Mouse (Mus musculus) spleen, adult 10 weeks (tissue): ENCODE data around the gene Actn3. TPM values are rescaled to one million over a fixed set of nuclear protein-coding genes. Genes with fewer than 3 reads are reported as not detected.

Experiments
- polyA plus RNA-seq: library from polyadenylated mRNA; stranded (reverse); fragments of 350-450 nt; fragmentation: Illumina TruSeq; extraction: RNeasy Lipid Tissue Mini Kit (QIAGEN cat#74804); gene quantifications from one replicate; pipeline ENCODE4 v1.2.3, GENCODE M21; 2015; ENCODE audit warnings: low replicate concordance; ENCODE audit not compliant: insufficient read depth

The Actn3 gene
- polyA plus RNA-seq = not detected

DNA sequence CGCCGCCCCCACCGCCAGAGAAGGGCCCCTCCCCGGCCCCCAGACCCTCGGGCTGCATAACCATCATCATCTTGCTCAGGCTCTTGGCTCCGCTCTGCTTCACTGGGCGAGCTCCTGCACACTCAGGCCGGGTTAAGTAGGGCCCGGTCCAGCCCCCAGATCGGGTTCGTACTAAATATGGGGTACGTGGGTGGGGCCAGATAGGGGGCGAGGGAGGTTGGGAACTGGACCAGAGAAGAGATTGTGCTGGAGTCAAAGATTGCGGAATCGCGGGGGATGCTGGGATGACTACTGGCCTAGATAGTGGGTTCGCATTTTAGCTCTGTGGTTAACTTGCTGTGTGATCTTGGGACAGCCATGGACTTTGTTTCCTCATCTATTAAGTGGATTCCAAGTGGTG is at the start of gene Actn3:
Gene Actn3 (minus strand): TSS at position 125 of the 400 bp plus-strand sequence.

DNA sequence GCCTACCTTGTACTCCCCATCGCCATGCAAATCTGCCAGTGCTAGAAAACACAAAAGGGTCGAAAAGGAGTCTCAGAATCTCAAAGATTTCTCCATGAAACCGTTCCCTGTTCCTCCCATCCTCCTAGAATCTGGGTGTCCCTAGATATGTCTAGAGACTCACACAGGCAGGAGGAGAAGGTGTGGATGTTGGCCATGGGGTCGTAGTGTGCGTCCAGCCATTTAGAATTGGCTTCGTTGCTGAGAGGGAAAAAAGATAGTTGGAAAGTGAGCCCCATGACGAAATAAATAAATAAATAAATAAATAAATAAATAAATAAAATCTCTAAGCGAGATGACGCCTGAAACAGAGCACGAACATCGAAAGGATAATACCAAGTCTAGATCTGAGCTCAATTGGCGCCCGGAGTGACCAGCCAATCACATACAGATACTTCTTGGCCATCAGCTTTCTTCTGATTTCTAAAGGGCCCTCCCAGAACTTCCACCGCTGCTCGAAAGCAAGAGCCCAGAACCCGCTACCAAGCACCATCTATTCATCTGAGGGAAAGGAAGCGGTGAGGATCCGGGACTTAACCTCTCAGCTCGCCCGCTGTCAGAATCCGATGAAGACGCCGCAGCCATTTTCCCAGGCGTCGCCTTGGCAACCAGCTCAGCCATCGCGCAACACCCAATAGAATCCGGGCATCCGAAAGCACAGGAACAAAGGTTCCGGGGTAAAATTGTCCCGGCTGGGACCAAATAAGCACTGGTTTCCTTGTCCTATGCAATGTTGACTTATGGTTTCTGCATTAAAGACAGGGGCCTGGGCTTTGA is 28.5 kb upstream of the Actn3 start, which contains the start of gene Bbs1:
Gene Bbs1 (minus strand): TSS at position 650 of the 816 bp plus-strand sequence.

DNA sequence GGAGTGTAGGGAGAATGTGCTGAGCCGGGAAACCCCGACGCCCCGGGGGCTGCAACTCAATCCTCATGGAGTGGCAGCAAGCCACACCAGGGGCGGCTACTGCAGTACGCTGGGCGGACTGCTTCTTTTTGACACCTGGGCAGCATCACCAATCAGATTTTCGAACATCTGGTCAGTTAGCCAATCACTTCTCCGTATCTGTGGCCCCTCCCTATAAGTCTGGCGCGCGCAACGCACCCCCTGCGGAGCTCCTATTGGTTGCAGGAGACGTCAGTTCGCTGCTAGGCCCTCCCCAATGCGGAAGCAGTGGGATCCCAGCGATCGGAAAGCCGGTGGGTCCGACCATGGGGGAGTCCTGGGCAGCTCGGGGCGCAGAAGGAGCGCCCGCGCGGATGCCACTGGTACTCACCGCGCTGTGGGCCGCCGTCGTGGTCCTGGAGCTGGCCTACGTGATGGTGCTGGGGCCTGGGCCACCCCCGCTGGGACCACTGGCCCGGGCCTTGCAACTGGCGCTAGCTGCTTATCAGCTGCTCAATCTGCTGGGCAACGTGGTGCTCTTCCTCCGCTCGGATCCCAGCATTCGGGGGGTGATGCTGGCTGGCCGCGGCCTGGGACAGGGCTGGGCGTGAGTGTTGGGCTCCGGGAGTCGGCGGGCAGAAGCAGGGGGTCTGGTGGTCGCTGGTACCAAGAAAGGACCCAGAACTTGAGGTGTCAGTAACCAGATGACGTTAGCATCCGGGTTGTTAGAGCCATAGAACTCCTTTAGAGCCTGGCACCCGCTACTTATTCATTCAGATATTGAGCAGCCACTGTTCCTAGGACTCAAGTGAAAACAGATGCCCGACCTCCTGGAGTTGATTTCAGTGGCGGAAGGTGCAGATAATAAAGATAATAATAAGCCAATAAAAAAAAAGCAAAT is 955 bp upstream of the Actn3 start, which contains the start of gene Zdhhc24:
Gene Zdhhc24 (plus strand): TSS at position 264 of the 919 bp plus-strand sequence.

DNA sequence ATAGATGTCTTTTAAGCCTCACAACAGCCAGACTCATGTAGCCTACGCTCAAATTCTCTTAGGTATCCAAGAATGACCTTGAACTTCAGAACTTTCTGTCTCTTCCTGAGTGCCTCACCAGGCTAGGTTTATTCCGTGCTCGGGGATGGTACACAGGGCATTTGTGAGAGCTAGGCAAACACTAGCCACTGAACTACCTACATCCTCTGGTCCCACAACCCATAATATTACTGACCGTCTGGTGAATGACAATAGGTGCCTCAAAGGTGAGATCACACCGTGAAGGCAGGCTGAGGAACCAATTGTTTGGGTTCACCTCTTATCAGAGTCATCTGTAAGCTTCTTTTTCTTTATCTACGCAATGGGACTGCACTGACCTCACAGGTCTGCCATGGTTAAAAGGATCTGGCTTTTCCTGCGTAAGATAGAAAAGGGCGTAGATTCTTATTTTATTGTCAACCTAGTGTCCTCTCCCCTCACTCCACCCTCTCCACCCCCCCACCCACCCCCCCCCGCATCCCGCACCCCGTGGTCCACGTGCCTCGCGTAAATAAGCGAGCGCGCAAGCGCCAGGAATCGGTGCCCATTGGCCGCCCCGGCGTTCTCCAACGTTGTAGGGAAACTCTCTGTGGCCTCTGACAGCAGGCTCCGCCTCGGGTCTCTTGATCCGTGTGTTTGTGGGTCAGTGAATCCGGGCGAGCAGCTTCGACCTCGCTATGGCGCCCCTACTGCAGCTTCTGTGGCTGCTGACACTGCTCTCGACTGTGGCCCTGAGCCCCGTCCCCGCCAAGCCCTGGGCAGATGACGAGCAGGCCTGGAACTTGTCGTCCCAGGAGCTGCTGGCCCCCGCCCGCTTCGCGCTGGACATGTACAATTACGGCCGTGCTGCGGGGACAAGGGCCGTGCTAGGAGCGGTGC is 22.9 kb downstream of the Actn3 start, which contains the start of gene Ctsf:
Gene Ctsf (plus strand): TSS at position 579 of the 918 bp plus-strand sequence.

DNA sequence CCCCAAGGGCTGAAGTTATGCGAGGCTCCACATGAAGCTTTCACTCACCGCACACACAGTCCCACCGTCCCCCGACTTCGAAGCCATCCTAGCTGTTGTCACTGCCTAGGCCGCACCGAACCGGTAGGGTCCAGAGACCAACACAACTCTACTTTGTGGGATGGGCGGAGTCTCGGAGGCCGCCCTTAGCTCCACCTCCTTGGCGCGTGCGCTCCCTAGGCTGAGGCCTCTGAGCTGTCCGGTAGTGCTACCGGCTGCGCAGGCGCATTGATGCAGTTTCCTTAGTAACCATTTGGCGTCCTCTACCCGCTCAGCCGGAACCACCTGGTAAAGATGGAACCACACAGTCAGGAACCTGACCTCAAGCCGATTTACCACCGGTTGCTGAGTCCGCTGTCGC is 38.6 kb downstream of the Actn3 start, which contains the start of the genes Ccs and Ccdc87:
Gene Ccs (minus strand): TSS at position 184 of the 400 bp plus-strand sequence.
Gene Ccdc87 (plus strand): TSS at position 218 of the 400 bp plus-strand sequence.

Other genes with a start within 250 kb of the Actn3 start
- not detected for gene Gm960, start 179.2 kb downstream of the Actn3 start, polyA plus RNA-seq
- 0.07 TPM for gene Sptbn2, start 166.7 kb downstream of the Actn3 start, polyA plus RNA-seq
- gene Rbm4b, start 121.4 kb downstream of the Actn3 start, polyA plus RNA-seq = 22.5 TPM
- 37.4 TPM for gene Rbm4, start 84.0 kb downstream of the Actn3 start, polyA plus RNA-seq
- 33.4 TPM for gene Gm21992, start 66.3 kb downstream of the Actn3 start, polyA plus RNA-seq
- gene Rbm14, start 66.3 kb downstream of the Actn3 start, polyA plus RNA-seq = 20.5 TPM
- 16.5 TPM for gene Ccs, start 38.6 kb downstream of the Actn3 start, polyA plus RNA-seq
- gene Ccdc87, start 38.5 kb downstream of the Actn3 start, polyA plus RNA-seq = 0.07 TPM
- gene Ctsf, start 22.8 kb downstream of the Actn3 start, polyA plus RNA-seq = 10.2 TPM
- gene Zdhhc24, start 759 bp upstream of the Actn3 start, polyA plus RNA-seq = 17.8 TPM
- 1.2 TPM for gene Bbs1, start 28.7 kb upstream of the Actn3 start, polyA plus RNA-seq
- gene Dpp3, start 50.4 kb upstream of the Actn3 start, polyA plus RNA-seq = 28.7 TPM
- gene Peli3, start 65.2 kb upstream of the Actn3 start, polyA plus RNA-seq = 0.64 TPM
- gene Mrpl11, start 84.2 kb upstream of the Actn3 start, polyA plus RNA-seq = 45.7 TPM
- 0.28 TPM for gene Npas4, start 112.4 kb upstream of the Actn3 start, polyA plus RNA-seq
- 1.3 TPM for gene Slc29a2, start 146.0 kb upstream of the Actn3 start, polyA plus RNA-seq
- 10.3 TPM for gene B4gat1, start 160.9 kb upstream of the Actn3 start, polyA plus RNA-seq
- 0.86 TPM for gene AC124502.3, start 161.0 kb upstream of the Actn3 start, polyA plus RNA-seq
- 22.9 TPM for gene Brms1, start 163.4 kb upstream of the Actn3 start, polyA plus RNA-seq
- gene Rin1, start 172.6 kb upstream of the Actn3 start, polyA plus RNA-seq = 0.51 TPM
- gene Cd248, start 190.2 kb upstream of the Actn3 start, polyA plus RNA-seq = 1.2 TPM
- 0.29 TPM for gene Tmem151a, start 207.6 kb upstream of the Actn3 start, polyA plus RNA-seq
- gene Yif1a, start 210.6 kb upstream of the Actn3 start, polyA plus RNA-seq = 19.3 TPM
- not detected for gene Cnih2, start 220.6 kb upstream of the Actn3 start, polyA plus RNA-seq
- gene Rab1b, start 229.2 kb upstream of the Actn3 start, polyA plus RNA-seq = 50.7 TPM
- gene Klc2, start 240.7 kb upstream of the Actn3 start, polyA plus RNA-seq = 9.6 TPM